Mouse (Mus musculus): ENCODE results near the gene Adamts17. TPM values are rescaled to one million over a fixed set of nuclear protein-coding genes. Genes with fewer than 3 reads are reported as not detected.

Gene Adamts17
- total and polyA plus RNA-seq, 3 experiments = not detected

GRCm38 (mm10) chr7:66989357-66990045 is 150.0 kb downstream of the Adamts17 start:
- no peak overlapping the region for H3K4me3 ChIP-seq (replicated peaks in 1 of 3; ENCODE audit: low read depth in 2 of 3, low read length in 2 of 3, poor library complexity in 1 of 3)
- no peaks in the 10 kb centered on the region for H3K4me1 ChIP-seq (ENCODE audit: control insufficient read depth in 1 of 2, insufficient read depth in 2 of 2)
- H3K9ac ChIP-seq (ENCODE audit: insufficient read depth, low read depth) = no peak overlapping the region
- in situ Hi-C loops (cut with MboI; ENCODE audit: low pct_ligation_motif_present, low pct_unique_long_range_greater_than_20kb, low sequenced_read_pairs) = no loop called here
- dilution Hi-C loops (cut with MboI; ENCODE audit: extremely low pct_ligation_motif_present, extremely low pct_unique_long_range_greater_than_20kb, low sequenced_read_pairs) = no loop called here
- H3K9me3 ChIP-seq (replicated peaks; ENCODE audit: low read length) = no peaks in the 10 kb centered on the region
- DNase-seq (ENCODE audit: extremely low read depth) = no peak
- no peaks in the 10 kb centered on the region for H3K79me2 ChIP-seq (replicated peaks; ENCODE audit: control insufficient read depth, extremely low read depth, insufficient read depth, poor library complexity, severe bottlenecking)
- H3K36me3 ChIP-seq (replicated peaks in 1 of 2; ENCODE audit: control insufficient read depth in 1 of 2, insufficient read depth in 1 of 2, low read length in 1 of 2) = no peaks in the 10 kb centered on the region
- no peak overlapping the region for H3K27ac ChIP-seq (ENCODE audit: insufficient read depth, low read depth)
- no peak overlapping the region for H3K4me2 ChIP-seq (ENCODE audit: insufficient read depth, low read depth, poor library complexity, severe bottlenecking)
- H3K27me3 ChIP-seq (replicated peaks) = peaks cover 49% of the 10 kb centered on the region
- TF ChIP-seq HCFC1 (IDR thresholded peaks at IDR 0.05; ENCODE audit: low read depth, low read length) (no peak), MXI1 (IDR thresholded peaks at IDR 0.05; ENCODE audit: low read depth, low read length) (no peak), NRF1 (IDR thresholded peaks at IDR 0.05; ENCODE audit: low read depth, low read length) (no peak), CHD2 (IDR thresholded peaks at IDR 0.05; ENCODE audit: low read length) (no peak), ZKSCAN1 (IDR thresholded peaks at IDR 0.05; ENCODE audit: borderline replicate concordance, low read depth, low read length) (no peak), MAFK (IDR thresholded peaks at IDR 0.05; ENCODE audit: insufficient replicate concordance, low read length) (no peak), UBTF (IDR thresholded peaks at IDR 0.05; ENCODE audit: low read depth, low read length) (no peak)

- dilution Hi-C loops (cut with MboI; ENCODE audit: extremely low pct_ligation_motif_present, extremely low pct_unique_long_range_greater_than_20kb, low sequenced_read_pairs) (no loop called here), in situ Hi-C loops (cut with MboI; ENCODE audit: low pct_ligation_motif_present, low pct_unique_long_range_greater_than_20kb, low sequenced_read_pairs) (no loop called here)
- H3K27ac ChIP-seq (ENCODE audit: insufficient read depth, low read depth) = no peak overlapping the region
- no peaks in the 10 kb centered on the region for H3K4me1 ChIP-seq (ENCODE audit: control insufficient read depth in 1 of 2, insufficient read depth in 2 of 2)
- TF ChIP-seq CHD2 (IDR thresholded peaks at IDR 0.05; ENCODE audit: low read length) (no peak), E2F4 (IDR thresholded peaks at IDR 0.05; ENCODE audit: insufficient replicate concordance, low read depth, low read length) (no peak), RAD21 (IDR thresholded peaks at IDR 0.05; ENCODE audit: low read depth, low read length) (no peak), ZC3H11A (IDR thresholded peaks at IDR 0.05; ENCODE audit: low read depth, low read length) (no peak), JUN (IDR thresholded peaks at IDR 0.05; ENCODE audit: insufficient read depth, low read depth, low read length) (no peak)
- H3K4me2 ChIP-seq (ENCODE audit: insufficient read depth, low read depth, poor library complexity, severe bottlenecking) = no peak overlapping the region
- no peak for DNase-seq (ENCODE audit: extremely low read depth)
- H3K79me2 ChIP-seq (replicated peaks; ENCODE audit: control insufficient read depth, extremely low read depth, insufficient read depth, poor library complexity, severe bottlenecking) = no peaks in the 10 kb centered on the region
- H3K4me3 ChIP-seq (replicated peaks in 1 of 3; ENCODE audit: low read depth in 2 of 3, low read length in 2 of 3, poor library complexity in 1 of 3) = no peak overlapping the region
- H3K27me3 ChIP-seq (replicated peaks) = peaks cover 77% of the 10 kb centered on the region
- H3K36me3 ChIP-seq (replicated peaks in 1 of 2; ENCODE audit: control insufficient read depth in 1 of 2, insufficient read depth in 1 of 2, low read length in 1 of 2) = no peaks in the 10 kb centered on the region
- no peak overlapping the region for H3K9ac ChIP-seq (ENCODE audit: insufficient read depth, low read depth)
- H3K9me3 ChIP-seq (replicated peaks; ENCODE audit: low read length) = no peaks in the 10 kb centered on the region
Measured at GRCm38 (mm10) chr7:66998821-66999220, 159.3 kb downstream of the Adamts17 start.

GRCm38 (mm10) chr7:67003648-67004047 is 164.1 kb downstream of the Adamts17 start:
- H3K4me3 ChIP-seq (replicated peaks in 1 of 3; ENCODE audit: low read depth in 2 of 3, low read length in 2 of 3, poor library complexity in 1 of 3) = no peak overlapping the region
- no peak overlapping the region for H3K27ac ChIP-seq (ENCODE audit: insufficient read depth, low read depth)
- no peaks in the 10 kb centered on the region for H3K79me2 ChIP-seq (replicated peaks; ENCODE audit: control insufficient read depth, extremely low read depth, insufficient read depth, poor library complexity, severe bottlenecking)
- no peaks in the 10 kb centered on the region for H3K4me1 ChIP-seq (ENCODE audit: control insufficient read depth in 1 of 2, insufficient read depth in 2 of 2)
- H3K27me3 ChIP-seq (replicated peaks) = peaks cover 67% of the 10 kb centered on the region
- in situ Hi-C loops (cut with MboI; ENCODE audit: low pct_ligation_motif_present, low pct_unique_long_range_greater_than_20kb, low sequenced_read_pairs) (no loop called here), dilution Hi-C loops (cut with MboI; ENCODE audit: extremely low pct_ligation_motif_present, extremely low pct_unique_long_range_greater_than_20kb, low sequenced_read_pairs) (no loop called here)
- no peak for TF ChIP-seq NRF1 (IDR thresholded peaks at IDR 0.05; ENCODE audit: low read depth, low read length)
- TF ChIP-seq ETS1 (conservative IDR thresholded peaks at IDR 0.05; ENCODE audit: low read depth, low read length) = no peak
- TF ChIP-seq JUND (conservative IDR thresholded peaks at IDR 0.05; ENCODE audit: low read depth, low read length) = no peak
- no peak for TF ChIP-seq SMC3 (IDR thresholded peaks at IDR 0.05; ENCODE audit: low read depth, low read length)
- no peak for TF ChIP-seq MXI1 (IDR thresholded peaks at IDR 0.05; ENCODE audit: low read depth, low read length)
- TF ChIP-seq POLR2A (IDR thresholded peaks at IDR 0.05; ENCODE audit: low read depth, low read length) = no peak
- no peak for TF ChIP-seq TBP (conservative IDR thresholded peaks at IDR 0.05; ENCODE audit: low read depth, low read length)
- TF ChIP-seq EP300 (IDR thresholded peaks at IDR 0.05; ENCODE audit: low read length) = no peak
- TF ChIP-seq BHLHE40 (IDR thresholded peaks at IDR 0.05; ENCODE audit: low read depth, low read length) = no peak
- H3K9ac ChIP-seq (ENCODE audit: insufficient read depth, low read depth) = no peak overlapping the region
- DNase-seq (ENCODE audit: extremely low read depth) = no peak
- peaks cover 3% of the 10 kb centered on the region for H3K9me3 ChIP-seq (replicated peaks; ENCODE audit: low read length)
- no peak overlapping the region for H3K4me2 ChIP-seq (ENCODE audit: insufficient read depth, low read depth, poor library complexity, severe bottlenecking)
- no peaks in the 10 kb centered on the region for H3K36me3 ChIP-seq (replicated peaks in 1 of 2; ENCODE audit: control insufficient read depth in 1 of 2, insufficient read depth in 1 of 2, low read length in 1 of 2)
